Mouse (Mus musculus): ENCODE results near the gene Nbas.

Nbas gene

DNA sequence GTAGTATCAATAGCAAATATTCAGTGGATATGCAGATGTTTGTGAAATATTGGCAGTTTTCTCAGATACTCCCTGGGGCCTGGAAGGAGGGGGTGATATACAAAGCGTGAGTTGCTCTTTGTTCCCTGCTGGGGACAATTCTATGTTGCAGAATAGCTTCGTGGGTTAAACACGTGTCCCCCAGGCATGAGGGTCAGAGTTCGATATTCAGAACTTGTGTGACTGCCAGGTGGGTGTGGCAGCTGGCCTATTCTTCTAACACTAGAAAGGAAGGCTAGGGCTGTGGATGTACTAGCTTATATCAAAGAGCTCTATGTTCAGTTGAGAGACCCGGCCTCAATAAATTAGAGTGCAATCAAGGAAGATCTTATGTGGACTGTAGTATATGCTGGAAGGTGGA lies 274.9 kb downstream of the Nbas start:
- DNase-seq, result peak; percentile 17

DNA sequence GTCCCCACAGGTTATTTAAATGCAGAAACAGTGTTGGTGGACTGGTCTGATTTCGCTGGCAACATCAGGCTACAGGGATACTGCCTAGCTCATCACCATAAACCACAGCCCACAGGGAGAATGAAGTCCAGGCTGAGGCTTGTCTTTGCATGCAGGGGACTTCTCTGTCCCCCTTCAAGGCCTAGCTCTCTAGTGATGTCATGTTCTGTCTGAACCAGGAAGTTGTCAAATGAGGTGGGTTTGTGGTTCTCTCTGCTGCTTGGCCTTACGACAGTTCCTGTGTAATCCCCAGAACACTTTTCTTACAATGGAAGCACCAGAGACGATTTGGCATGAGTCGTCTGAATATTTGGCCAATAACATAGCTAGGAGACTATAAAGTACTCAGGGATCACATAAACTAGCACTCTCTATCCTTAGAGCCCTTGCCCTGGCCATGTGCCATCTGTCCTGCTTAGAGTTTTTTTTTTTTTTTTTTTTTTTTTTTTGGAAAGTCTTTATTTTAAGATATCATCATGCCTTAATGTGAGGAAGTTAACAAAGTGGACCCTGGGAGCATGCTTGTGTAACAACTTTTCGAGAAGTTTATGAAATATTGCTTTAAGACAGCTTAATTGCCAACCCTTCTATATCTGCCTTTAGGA lies 294.8 kb downstream of the Nbas start:
- no peak for DNase-seq

DNA sequence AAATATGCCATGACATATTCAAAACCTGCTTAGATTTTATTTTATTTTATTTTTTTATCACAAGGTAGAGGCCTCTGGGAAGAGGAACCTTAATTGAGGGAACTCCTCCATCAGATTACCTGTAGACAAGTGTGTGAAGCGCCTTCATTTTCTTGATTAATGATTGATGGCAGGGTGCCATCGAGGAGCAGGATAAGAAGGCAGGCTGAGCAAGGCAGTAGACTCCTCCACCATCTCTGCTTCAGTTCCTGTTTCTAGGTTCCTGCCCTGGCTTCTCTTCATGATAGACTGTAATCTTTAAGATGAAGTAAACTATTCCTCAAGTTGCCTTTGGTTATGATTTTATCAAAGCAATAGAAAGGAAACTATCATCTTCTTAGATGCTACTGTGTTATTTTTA lies 295.4 kb downstream of the Nbas start:
- no peak for DNase-seq

DNA sequence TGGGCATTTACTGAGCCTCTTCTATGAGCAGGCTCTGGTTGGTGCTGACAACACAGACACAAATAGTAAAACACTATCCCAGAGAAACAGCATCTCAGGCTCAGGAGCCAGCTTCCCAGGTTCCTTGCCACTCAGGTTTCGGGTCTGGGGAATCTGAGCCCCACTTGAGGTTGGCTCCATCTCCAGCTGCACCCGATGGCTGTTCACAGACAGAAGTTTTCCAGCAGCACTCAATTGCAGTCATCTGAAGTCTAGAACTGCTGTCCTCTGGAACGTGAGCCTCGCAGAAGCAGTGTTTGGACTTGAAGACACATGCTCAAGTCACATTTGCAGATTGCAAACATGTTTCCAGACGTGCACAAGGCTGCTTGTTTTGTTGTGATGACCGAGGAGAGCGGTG lies 297.5 kb downstream of the Nbas start:
- no peak for DNase-seq

DNA sequence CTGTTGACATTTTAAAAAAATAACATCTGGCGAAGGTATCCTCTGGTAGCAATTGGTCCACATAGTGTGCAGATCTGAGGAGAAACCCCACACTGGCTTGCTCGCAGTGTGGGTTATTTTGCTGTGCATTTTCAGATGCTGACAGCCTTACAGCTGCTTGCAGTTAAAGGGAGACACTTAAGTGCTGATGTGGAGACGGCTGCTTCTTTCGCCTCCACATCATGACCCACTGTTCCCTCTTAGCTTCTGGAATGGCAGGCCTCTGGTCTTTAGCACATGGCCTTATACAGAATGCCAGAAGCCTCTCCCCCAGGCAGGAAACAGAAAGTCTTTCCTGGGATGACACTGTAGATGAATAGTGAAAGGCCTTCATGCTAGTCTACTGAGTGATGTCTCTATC lies 306.2 kb downstream of the Nbas start:
- no peak for DNase-seq

DNA sequence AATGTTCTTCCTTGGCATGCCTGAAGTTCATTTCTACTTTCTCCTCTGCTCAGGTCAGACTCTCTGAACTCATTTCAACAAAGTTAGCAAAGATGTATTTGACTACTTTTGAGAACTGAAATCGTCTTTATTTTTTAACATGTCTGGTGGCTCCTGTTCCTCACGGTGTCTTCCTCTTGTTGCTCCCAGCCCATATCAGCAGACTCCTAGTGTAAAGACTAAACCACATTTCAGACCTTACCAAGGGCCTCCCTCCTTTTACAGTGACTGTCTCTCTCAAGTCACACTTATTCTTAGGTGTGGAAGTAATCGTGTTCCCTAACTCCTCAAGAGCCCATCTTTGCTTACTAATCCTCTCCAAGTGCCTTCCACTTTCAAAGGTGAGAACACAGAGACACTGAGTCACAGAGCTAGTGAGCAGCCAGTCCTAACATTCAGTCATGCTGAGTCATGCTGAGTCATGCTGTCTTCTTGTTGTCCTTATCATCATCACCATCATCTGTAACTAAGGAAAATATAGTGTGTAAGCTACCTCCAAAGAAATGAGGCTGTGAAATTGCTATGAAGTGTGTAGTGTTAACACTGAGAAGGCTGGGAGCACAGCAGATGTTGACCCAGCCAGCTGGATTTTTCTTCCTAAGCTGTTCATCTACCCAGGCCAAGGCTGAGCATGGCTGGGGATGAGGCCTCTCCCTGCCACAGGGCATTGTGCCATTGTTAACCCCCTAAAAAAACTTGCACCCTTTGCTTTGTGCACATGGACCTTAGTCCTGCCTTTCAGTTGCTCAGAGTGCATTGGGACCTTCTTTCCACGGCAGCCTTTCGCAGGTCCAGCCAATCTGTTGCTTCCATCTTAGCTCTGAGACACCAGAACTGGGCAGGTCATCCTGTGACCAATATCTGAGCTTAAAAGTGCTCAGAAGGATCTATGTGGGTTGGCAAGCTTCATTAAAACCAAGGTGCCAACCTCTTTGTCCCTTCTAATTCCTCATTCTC lies 307.0 kb downstream of the Nbas start:
- no peak for DNase-seq

DNA sequence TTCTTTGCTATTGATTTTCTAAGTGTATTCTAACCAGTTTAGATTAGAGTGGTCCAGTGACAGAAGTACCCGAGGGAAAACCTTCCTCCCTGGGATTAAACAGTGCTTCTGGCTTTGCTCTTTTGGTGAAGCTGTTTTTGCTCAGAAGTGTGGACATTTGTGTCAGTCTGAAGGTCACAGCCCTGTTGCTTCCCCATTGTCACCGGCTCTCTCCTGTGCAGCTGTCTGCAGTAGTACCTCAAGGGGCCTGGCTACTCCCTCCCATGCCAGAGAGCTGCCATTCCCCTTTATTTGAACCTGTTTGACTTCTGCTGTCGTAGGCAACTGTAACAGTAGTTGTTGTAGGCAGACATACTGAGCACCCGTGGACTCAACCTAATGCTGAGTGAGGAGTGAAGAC lies 307.8 kb downstream of the Nbas start:
- no peak for DNase-seq

DNA sequence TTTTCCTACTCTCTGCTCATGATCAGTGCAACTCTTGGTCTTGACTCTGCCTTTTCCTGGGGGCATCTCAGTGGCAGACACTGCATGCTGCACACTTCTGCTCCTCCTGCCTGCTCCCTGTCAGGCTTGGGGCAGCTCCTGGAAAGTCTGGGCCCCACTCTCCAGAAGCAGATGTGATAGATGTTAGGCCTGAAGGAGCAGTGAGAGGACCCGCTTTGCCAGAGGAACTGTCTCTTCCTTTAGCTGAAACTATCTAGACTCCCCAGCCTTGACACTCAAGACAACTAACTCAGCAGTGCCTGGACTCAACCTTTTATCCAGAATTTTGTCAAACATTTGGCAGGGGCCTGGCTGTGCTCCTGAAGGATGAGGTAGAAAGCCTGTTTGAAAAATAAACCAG lies 311.9 kb downstream of the Nbas start:
- no peak for DNase-seq

DNA sequence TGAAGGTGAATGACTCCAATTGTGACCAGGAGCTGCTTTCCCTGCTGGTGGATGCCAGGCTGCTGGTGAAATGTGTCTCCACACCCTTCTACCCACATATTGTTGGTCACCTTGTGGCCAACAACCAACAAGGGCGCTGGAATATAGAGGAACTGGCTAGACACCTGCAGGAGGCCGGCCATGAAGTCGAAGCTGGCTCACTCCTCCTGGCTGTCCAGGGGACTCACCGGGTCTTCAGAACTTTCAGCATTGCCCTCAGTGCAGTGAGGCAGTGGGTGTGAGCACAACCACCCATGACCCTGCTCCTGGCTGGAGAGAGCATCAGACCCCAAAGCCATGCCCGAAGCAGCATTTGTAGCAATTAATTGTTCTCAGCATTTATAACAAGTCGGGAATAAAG lies 314.5 kb downstream of the Nbas start:
- DNase-seq, result no peak

DNA sequence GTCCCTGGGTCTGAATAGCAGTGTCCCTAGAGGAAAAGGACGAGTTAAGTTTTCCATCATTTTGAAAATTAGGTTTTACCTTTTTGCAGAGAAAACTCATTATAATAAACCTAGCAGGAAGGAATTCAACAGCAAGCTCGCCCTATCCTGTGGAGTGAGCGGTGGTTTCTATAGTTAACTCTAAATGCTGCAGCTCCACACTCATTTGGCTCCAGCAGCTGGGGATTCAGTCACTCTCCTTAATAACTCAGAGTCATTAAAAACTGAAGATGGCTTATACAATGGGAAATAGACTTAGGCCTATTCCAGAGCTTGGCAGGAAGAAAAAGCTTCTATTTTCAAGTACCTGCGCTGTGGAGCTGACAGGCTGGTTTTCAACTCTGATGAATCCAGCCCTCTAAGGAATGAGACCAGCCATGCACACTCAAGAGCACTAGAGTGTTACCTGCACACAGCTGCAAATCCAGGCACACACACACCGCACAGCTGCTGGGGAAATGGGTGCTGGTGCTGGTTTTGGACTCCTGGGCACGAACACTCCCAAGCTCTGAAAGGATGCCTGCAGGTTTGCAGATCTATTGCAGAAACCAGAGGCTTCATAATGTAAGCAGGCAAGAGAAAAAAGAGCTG lies 316.7 kb downstream of the Nbas start:
- no peak for DNase-seq

DNA sequence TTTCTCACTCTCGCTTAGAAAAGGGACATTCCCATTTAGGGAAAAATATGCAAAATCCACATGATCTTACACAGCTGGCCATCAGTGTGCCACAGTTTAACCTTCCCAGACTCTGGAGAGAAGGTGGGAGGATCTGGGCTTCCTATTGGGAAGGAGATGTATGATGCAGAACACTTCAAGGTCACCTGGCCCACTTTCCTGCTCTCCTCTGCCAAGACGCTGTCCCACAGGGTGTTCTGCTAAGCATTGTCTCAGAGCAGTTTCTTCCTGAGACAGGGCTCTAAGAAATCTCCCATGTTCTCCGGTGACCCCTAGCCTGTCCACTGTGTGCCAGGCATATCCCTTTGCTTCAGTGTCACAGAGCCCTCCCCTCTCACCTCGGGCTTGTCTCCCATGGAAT lies 318.7 kb downstream of the Nbas start:
- DNase-seq, result no peak

DNA sequence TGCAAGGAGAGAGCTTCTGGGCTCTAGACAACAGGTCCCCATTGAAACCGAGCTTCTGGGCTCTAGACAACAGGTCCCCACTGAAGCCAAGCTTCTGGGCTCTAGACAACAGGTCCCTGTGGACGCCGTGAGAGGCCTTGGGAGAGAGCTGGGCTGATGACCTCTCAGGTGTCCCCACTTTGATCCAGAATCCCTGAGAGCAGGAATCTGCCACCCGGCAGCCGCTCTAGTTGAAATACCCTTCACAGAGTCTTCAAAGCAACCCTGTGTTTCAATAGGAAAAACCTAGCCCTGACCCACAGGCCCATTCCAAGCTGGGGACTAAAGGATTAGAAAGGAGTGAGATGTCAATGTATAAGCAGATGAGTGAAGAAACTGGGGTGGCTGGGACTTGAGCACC lies 320.1 kb downstream of the Nbas start:
- no peak for DNase-seq

DNA sequence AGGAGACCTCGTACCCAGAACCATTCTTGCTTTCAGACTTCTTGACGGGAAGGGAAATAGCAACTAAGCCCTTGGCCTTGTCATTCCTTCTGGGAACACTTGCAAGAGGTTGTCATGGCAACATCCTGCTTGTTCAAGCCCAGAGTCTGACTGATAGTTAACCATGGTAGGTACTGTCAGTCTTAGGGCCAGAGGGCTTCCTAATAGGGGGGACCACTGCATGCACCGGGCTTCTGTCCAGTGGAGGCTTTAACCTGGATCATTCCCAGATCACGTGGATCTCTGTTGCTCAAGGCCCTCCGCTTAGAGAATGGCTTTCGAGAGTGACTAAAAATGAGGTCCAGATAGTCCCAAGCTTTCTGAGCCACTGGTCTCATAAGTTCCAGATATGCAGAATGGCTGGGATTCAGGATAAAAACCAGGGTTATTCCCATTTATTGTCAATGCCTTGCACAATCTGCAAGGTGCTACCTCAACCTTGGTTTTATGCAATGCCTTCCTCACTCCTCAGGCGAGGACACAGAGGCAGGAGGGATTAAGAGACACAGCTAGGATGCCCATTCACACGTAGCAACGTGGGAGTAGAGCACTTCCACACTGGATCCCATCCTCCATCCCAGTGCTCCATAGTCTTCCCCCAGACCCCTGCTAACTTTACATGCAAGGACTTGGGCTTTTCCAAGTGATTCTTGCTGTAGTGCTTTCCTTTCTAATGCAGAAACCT lies 326.0 kb downstream of the Nbas start:
- DNase-seq, result no peak

DNA sequence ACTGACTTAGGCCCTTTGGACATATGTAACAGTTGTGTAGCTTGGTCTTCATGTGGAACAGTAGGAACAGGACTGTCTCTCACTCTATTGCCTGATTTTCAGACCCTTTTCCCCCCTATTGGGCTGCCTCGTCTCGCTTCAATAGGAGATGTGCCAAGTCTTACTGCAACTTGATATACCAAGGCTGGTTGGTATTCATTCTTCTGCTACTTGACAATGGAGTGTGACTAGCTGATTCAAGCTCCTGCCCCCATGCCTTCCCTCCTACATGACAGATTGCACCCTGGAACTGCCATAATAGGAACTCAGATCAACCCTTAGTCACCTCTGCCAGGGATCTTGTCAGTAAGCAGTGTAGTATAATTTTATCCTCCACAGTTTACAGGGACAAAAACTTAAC lies 328.1 kb downstream of the Nbas start:
- no peak for DNase-seq

DNA sequence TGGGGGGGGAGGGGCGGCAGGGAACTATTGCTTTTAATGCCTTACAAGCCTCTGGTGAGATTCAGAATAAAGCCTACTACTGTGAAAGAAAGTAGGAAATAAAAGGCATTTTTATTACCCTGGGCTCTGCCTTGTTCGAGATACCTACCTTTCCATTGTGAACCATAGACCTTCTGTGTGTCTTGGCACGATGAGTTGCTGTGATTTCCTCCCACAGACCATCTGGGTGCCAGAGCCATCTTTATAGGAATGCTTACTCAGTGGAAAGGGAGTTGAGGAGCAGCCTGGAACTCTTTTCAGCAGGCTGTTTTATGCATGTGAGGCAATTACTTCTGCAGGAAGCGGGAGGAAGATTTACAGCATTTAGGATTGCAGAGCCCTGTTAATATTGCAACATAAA lies 329.6 kb downstream of the Nbas start:
- no peak for DNase-seq

DNA sequence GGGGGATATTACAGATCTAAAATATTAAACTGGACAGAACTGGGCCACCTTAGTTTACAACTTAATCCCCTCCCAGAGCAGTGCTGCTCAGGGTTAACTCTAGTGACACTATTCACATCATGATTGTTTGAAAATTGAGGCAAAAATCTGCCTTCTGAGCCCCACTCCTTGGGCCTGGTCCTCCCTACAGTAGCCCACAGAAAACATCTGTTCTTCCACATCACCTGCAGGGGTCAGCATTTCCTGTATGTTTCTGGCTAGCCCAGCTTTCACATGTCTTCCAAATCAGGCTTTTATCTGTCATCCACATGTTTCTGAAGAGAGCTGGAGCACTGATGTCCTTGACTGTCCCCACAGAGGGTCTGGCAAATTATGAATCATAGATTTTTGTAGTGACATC lies 333.5 kb downstream of the Nbas start:
- no peak for DNase-seq

DNA sequence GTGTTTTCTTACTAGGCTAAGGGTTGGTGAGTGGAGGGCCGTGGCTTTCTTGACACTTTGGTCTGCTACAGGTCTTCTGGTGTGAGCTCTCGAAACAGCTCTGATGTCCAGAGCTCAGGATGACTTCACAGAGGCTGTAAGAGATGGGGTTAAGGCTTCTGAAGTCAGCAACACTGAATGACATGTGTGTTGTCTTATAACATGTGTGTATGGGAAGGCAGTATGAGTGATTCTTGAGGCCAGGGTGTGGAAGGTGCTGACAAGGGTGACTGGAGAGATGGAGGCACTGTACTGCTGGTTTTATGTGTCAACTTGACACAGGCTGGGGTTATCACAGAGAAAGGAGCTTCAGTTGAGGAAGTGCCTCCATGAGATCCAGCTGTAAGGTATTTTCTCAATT lies 338.1 kb downstream of the Nbas start:
- DNase-seq, result no peak

DNA sequence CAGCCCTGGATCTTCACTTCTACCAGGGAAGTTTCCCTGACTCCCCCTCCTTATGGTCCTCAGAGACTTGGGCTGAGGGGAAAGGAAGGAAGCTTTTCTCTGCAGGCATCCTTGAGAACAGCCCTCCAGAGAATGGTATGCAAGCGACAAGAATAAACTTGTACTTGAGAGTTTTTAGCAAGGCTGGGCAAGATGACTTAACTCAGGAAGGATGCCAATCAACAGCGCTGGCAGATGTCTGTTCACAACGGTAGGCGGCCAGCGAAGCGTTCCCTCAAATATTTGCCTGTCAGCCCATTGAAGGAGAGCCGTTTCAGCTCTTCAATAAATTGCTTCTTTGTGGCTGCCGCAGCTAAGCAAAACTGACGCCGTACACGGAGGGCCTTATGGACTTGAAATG lies 340.1 kb downstream of the Nbas start:
- no peak for DNase-seq

DNA sequence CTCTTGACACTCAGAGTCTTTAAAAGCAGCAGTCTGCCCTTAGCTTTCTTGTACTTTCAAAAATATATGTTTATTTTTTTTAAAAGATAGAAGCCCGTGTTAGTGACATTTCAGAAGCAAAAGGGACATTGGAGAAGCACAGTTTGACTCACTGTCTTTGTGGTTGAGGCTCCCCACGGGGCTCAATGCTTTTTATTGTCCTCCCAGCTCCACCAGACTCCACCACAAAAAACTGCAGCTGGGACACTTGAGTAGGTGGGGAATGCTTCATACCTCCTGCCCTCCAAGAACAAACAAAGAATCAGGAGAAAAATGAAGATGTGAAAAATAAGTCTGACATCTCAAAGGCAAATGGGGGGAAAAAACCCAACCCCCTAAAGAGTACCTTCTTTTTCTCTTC lies 344.1 kb downstream of the Nbas start:
- no peak for DNase-seq

DNA sequence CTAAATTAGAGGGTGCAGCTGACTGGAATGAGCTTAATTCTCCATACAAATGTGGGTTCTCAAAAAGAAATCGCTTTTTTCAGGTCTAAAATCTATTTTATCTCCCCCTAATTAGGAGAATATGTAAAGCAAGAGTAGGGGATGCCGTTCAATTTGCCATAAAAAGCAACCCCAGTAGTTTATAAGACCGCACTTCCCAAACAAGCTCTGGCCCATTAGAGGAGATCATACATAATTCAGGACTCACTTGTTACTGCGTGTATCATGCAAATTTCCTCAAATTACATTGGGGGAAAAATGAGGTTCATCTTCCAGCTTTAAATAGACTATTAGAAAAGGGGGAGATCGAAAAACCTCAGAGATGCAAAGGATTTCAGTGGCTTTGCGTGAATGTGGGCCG lies 346.7 kb downstream of the Nbas start:
- DNase-seq, result no peak

DNA sequence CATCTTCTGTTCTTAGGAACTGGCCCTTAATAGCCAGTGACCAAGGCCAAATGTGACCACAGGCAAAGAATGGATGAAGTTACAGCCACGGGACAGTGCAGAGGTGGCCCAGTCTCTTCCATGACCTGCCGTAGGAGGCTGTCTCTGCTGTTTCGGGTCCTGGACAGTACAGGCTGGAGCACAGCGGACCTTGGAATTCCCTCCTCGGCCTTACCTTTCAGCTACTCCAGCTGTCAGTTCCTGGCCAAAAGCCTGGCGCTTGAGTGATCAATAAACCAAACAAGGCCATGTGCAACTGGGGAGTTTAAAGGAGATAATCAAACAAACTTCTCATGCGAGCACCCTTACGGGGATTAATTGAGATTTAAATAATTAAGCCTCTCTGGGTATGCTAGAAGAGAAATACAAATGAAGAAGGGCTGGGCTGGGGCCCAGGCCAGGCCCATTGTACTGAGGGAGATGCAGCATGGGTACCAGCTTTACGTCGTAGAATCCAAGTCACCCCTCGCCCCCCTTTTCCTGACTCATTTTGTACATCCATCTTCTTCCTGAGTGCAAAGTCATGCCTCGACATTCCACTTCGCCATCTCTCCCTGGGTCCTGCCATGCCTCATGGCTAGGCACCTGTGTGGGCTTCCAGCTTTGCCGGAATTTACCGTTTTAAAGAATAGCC lies 353.4 kb downstream of the Nbas start:
- no peak for DNase-seq

DNA sequence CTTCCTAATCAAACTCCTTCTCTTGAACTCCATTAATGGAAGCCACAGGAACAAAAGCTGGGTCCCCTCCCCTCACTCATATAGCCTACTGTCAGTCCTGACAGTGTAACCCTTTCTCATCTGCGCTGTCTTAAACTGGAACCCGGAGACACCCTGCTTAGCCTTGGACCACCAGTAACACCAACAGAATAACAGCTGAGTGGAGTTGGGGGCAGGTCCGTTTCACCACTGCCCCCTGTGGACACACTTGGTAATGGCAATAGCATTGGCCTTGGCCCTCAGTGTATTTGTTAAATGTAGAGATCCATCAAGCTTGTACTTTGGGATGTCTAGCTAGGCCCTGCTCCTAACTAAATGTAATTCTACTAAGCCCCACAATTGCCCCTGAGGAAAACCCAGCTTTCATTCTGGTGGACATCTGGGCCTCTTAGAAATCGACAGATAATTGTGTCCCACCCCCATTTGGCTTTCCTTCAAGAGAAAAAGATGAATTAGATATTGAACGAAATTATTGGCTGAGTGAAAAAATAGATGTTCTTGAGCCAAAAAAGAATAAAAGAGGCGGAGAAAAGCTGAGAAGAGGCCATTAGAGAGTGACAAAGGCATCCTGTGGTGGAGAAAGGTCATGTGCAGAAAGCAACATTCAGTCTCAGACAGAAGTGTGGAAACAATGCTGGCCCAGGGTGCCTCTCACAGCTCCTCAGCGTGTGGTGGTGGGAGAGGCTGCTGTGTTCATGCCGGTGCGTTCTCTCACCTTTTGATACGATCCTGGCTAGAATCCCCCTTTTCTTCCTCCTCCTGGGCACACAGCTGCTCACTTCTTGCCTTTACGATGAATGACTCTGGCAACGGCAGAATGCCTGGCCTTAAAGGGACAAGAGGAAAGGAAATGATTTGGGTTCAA lies 358.1 kb downstream of the Nbas start:
- DNase-seq, result no peak
